Mouse (Mus musculus) erythroblast, embryonic 14.5 days (primary cell): ENCODE measurements around the gene Trip4. TPM values are rescaled to one million over a fixed set of nuclear protein-coding genes. Genes with fewer than 3 reads are reported as not detected.

Experiments used
- H3K27me3 ChIP-seq: 2 replicates; pipeline ENCODE4 v1.6.1; 2012; ENCODE audit warnings: inconsistent platforms; ENCODE audit not compliant: control insufficient read depth
- H3K36me3 ChIP-seq: 2 replicates; pipeline ENCODE4 v1.6.1; 2012; ENCODE audit warnings: mild to moderate bottlenecking, inconsistent platforms; ENCODE audit not compliant: control insufficient read depth
- H3K4me1 ChIP-seq: 2 replicates; pipeline ENCODE4 v1.6.1; 2012; ENCODE audit warnings: inconsistent platforms; ENCODE audit not compliant: control insufficient read depth
- H3K4me3 ChIP-seq: replicated peaks from 2 replicates; pipeline ENCODE3; 2012; ENCODE audit warnings: moderate library complexity, mild to moderate bottlenecking, inconsistent platforms
- H3K9me3 ChIP-seq: 2 replicates; pipeline ENCODE4 v1.6.1; 2012; ENCODE audit warnings: low read length, inconsistent platforms, mixed read lengths; ENCODE audit not compliant: control insufficient read depth
- GATA1 ChIP-seq: IDR thresholded peaks from 2 replicates; pipeline ENCODE4 v1.6.1; 2012; ENCODE audit warnings: low read length, inconsistent platforms, mixed read lengths
- TAL1 ChIP-seq: IDR thresholded peaks from 3 replicates; pipeline ENCODE4 v1.6.1; 2012; ENCODE audit warnings: low read length, inconsistent platforms, mixed read lengths
- polyA plus RNA-seq: library from polyadenylated mRNA; stranded (reverse); fragments of >175 nt; gene quantifications from 2 replicates; pipeline ENCODE4 v1.2.3, GENCODE M21; 2012

The Trip4 gene
- polyA plus RNA-seq, 1 experiment, result 0.07 TPM

DNA sequence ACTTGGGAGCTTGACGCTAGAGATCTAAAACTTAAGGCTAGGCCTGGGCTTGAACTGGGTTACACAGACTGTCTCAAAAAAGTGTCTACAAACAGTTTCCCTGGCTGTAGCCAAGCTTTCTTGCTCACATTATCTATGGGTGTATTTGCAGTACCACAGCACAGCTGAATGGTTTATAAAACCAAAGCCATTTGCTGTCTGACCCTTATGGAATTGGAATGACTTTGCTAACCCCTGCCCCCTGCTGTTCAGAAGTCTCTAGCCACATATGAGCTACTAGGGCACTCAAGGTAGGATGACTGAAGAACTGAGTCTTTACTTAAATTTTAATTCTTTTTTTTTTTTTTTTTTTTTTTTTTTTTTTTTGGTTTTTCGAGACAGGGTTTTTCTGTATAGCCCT is 79.2 kb downstream of the Trip4 start:
- H3K36me3 ChIP-seq, result peaks cover 6% of the 10 kb centered on the region
- H3K9me3 ChIP-seq, result no peaks in the 10 kb centered on the region
- no peaks in the 10 kb centered on the region for H3K27me3 ChIP-seq
- no peak overlapping the region for H3K4me3 ChIP-seq
- no peak for TF ChIP-seq TAL1
- TF ChIP-seq GATA1, result no peak
- peaks cover 46% of the 10 kb centered on the region for H3K4me1 ChIP-seq

DNA sequence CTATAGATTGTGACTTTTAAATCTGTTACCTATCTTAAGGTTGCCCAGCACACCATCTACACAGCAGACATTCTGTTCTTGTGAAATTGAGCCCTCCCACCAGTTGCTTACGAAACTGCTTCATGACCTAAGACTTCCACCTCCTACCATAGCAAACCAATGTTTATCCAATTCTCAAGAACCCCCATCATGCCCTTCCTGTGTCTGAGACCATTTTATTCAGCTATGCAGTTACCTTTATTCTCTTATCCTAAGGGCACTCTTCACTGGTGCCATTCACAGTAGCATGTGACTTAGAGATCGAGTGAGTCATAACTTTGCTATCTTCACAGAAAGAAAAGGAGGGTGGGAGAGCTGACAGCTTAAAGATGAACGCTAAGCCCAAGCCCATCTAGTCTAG is 80.1 kb downstream of the Trip4 start:
- H3K4me1 ChIP-seq, result peaks cover 55% of the 10 kb centered on the region
- H3K27me3 ChIP-seq, result no peaks in the 10 kb centered on the region
- TF ChIP-seq GATA1 (no peak), TAL1 (no peak)
- H3K4me3 ChIP-seq, result peak overlapping the region; percentile 85
- peaks cover 4% of the 10 kb centered on the region for H3K36me3 ChIP-seq
- no peaks in the 10 kb centered on the region for H3K9me3 ChIP-seq

DNA sequence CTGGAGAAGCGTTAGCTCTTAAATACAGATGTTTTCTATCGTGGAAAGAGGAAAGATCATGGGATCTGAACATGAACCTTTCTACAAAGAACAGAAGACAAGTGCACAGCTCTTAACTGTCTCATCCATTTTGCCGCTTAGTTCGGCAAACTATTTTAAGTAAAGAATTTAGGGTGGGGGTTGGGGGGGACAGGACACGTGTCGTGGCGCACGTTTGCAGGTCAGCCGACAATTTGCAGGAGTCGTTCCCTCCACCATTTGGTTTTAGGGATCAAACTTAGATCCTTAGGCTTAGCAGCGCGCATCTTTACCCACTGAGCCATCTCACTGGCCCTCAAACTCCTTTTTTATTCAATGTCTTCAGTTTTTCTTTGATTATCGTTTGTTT is 80.6 kb downstream of the Trip4 start:
- TF ChIP-seq TAL1, result no peak
- no peak for TF ChIP-seq GATA1
- H3K4me1 ChIP-seq, result peaks cover 57% of the 10 kb centered on the region
- peaks cover 4% of the 10 kb centered on the region for H3K36me3 ChIP-seq
- H3K4me3 ChIP-seq, result peak overlapping the region; percentile 85
- no peaks in the 10 kb centered on the region for H3K27me3 ChIP-seq
- no peaks in the 10 kb centered on the region for H3K9me3 ChIP-seq

DNA sequence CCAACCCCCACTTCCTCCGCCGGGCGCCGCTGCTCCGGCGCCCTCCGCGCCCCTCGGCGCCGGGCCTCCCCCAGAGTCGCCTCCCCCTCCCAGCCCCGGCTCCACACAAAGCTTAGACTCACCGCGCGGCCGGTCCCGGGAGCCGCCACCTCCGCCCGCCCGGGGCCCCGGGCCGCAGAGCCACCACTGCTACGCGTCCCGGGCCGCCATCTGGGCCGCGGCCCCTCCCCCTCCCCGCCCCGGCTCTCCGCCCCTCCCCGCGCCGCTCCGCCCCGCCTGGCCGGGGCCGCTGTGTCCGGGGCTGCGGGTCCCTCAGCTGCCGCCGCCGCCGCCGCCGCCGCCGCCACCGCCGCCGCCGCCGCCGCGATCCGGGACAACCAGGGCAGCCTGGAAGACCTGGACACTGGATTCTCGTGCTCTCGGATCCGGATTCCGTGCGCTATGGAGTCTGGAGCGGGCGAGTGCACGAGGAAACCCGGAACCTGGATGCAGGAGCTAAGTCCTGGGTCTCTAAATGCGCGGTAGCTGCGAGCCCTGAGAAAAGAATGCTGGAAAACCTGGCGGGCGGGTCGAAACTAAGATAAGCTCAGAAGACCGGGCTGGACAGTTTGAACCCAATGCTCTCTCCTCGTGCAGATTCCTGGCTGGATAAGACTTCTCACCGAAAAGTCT is 81.1 kb downstream of the Trip4 start, which contains the start of gene Zfp609:
TSS of gene Zfp609 (minus strand) at position 221 of the 672 bp plus-strand sequence.
- H3K9me3 ChIP-seq, result no peaks in the 10 kb centered on the region
- peaks cover 60% of the 10 kb centered on the region for H3K4me1 ChIP-seq
- TF ChIP-seq TAL1 (no peak), GATA1 (peak; percentile 54)
- H3K4me3 ChIP-seq, result peak within 1 kb of the TSS; percentile 85
- H3K27me3 ChIP-seq, result no peaks in the 10 kb centered on the region
- peaks cover 1% of the 10 kb centered on the region for H3K36me3 ChIP-seq

GRCm38 (mm10) chr9:65826588-65827343 is 81.8 kb downstream of the Trip4 start:
- Histone ChIP-seq H3K4me3 (peak overlapping the region; percentile 85), H3K36me3 (no peaks in the 10 kb centered on the region; the same call in 1 of the 2 replicates), H3K4me1 (peaks cover 63% of the 10 kb centered on the region), H3K9me3 (no peaks in the 10 kb centered on the region), H3K27me3 (no peaks in the 10 kb centered on the region)
- TF ChIP-seq TAL1 (no peak), GATA1 (no peak)

- Histone ChIP-seq H3K9me3 (no peaks in the 10 kb centered on the region), H3K27me3 (no peaks in the 10 kb centered on the region), H3K4me3 (peak overlapping the region; percentile 85), H3K36me3 (no peaks in the 10 kb centered on the region; the same call in 1 of the 2 replicates), H3K4me1 (peaks cover 65% of the 10 kb centered on the region)
- TF ChIP-seq TAL1 (no peak), GATA1 (no peak)
Measured at GRCm38 (mm10) chr9:65826226-65826587, 82.4 kb downstream of the Trip4 start.

- no peak for TF ChIP-seq TAL1
- TF ChIP-seq GATA1, result no peak
- Histone ChIP-seq H3K9me3 (no peaks in the 10 kb centered on the region), H3K36me3 (no peaks in the 10 kb centered on the region), H3K27me3 (no peaks in the 10 kb centered on the region), H3K4me1 (peaks cover 57% of the 10 kb centered on the region), H3K4me3 (peak overlapping the region; percentile 8)
Measured at GRCm38 (mm10) chr9:65823716-65824462, 84.7 kb downstream of the Trip4 start.

DNA sequence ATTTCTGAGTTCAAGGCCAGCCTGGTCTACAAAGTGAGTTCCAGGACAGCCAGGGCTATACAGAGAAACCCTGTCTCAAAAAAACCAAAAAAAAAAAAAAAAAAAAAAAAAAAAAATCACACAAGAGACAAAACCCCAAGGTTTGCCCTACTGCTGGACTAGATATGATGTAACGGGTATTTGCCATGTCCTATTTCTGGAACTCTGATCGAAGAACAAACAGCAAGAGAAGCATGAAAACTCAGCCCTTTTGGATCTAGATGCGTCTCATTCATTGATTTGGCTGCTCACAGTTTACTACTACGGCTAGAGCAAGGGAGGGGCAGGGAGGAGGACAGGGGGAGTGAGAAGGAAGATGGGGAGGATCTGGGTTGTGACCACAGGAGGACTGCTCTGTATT is 86.6 kb downstream of the Trip4 start:
- H3K9me3 ChIP-seq, result no peaks in the 10 kb centered on the region
- TF ChIP-seq GATA1, result no peak
- no peak for TF ChIP-seq TAL1
- peaks cover 48% of the 10 kb centered on the region for H3K4me1 ChIP-seq
- H3K36me3 ChIP-seq, result peaks cover 4% of the 10 kb centered on the region
- no peaks in the 10 kb centered on the region for H3K27me3 ChIP-seq
- no peak overlapping the region for H3K4me3 ChIP-seq

- Histone ChIP-seq H3K36me3 (peaks cover 4% of the 10 kb centered on the region), H3K4me3 (no peak overlapping the region), H3K27me3 (no peaks in the 10 kb centered on the region), H3K4me1 (peaks cover 35% of the 10 kb centered on the region), H3K9me3 (no peaks in the 10 kb centered on the region)
- TF ChIP-seq GATA1, result no peak
Measured at GRCm38 (mm10) chr9:65820301-65820700, 88.3 kb downstream of the Trip4 start.
